Mouse (Mus musculus) forebrain, embryonic 15.5 days (tissue): ENCODE data around the gene Vps26c. TPM values are rescaled to one million over a fixed set of nuclear protein-coding genes. Genes with fewer than 3 reads are reported as not detected.

Source experiments
- ATAC-seq: fragments of 200-750 bp; cut with Nextera tagmentation; replicated peaks from 2 replicates; pipeline ENCODE4 v1.8.0; 2017; ENCODE audit warnings: mild to moderate bottlenecking, moderate TSS enrichment, moderate library complexity
- H3K27ac ChIP-seq: fragments of 300-500 bp; sonication (generic); replicated peaks from 2 replicates; pipeline ENCODE4 v1.5.1; 2015; ENCODE audit warnings: mild to moderate bottlenecking, inconsistent platforms
- H3K27me3 ChIP-seq: fragments of 300-500 bp; sonication (generic); 2 replicates; pipeline ENCODE4 v1.6.1; 2015; ENCODE audit warnings: inconsistent platforms
- H3K36me3 ChIP-seq: fragments of 300-500 bp; sonication (generic); 2 replicates; pipeline ENCODE4 v1.6.1; 2015; ENCODE audit warnings: mild to moderate bottlenecking, inconsistent platforms
- H3K4me1 ChIP-seq: fragments of 300-500 bp; sonication (generic); 2 replicates; pipeline ENCODE4 v1.6.1; 2015; ENCODE audit warnings: inconsistent platforms
- H3K4me2 ChIP-seq: fragments of 300-500 bp; sonication (generic); replicated peaks from 2 replicates; pipeline ENCODE4 v1.6.1; 2015; ENCODE audit warnings: mild to moderate bottlenecking, inconsistent platforms
- H3K4me3 ChIP-seq: fragments of 300-500 bp; sonication (generic); 2 replicates; pipeline ENCODE4 v1.5.1; 2015; ENCODE audit warnings: mild to moderate bottlenecking, inconsistent platforms
- H3K9ac ChIP-seq: fragments of 300-500 bp; sonication (generic); replicated peaks from 2 replicates; pipeline ENCODE4 v1.6.1; 2015; ENCODE audit warnings: mild to moderate bottlenecking, inconsistent platforms
- H3K9me3 ChIP-seq: fragments of 300-500 bp; sonication (generic); 2 replicates; pipeline ENCODE4 v1.6.1; 2016; ENCODE audit warnings: inconsistent platforms
- WGBS: fragments of 180-500 bp; shearing (Covaris S2); methylation state at CpG from one replicate; pipeline ENCODE4 v1.1.7; 2015; ENCODE audit warnings: mixed read lengths; 5-methylcytosine and 5-hydroxymethylcytosine counted together
- polyA plus RNA-seq: library from polyadenylated mRNA; unstranded; fragments of >200 nt; fragmentation: Nextera tagmentation; extraction: Ambion mirVana; gene quantifications from 2 replicates; pipeline ENCODE4 v1.2.1, GENCODE M21; 2015

Vps26c gene
- polyA plus RNA-seq, result 76.1 and 78.8 TPM in 2 replicates

- Histone ChIP-seq H3K36me3 (no peaks in the 10 kb centered on the region), H3K9me3 (no peaks in the 10 kb centered on the region), H3K27me3 (no peaks in the 10 kb centered on the region), H3K4me3 (peak within 1 kb of the TSS; percentile 95), H3K4me1 (peaks cover 30% of the 10 kb centered on the region), H3K4me2 (peak within 1 kb of the TSS; percentile 79), H3K9ac (peak within 1 kb of the TSS; percentile 87), H3K27ac (peak within 1 kb of the TSS; percentile 97)
- peak; percentile 92 for ATAC-seq
- under 1% methylated on average over 93 of the region's 93 CpGs for whole genome bisulfite sequencing
These were observed at the start of gene Vps26c for GRCm38 (mm10) chr16:94526344-94527151. Gene Vps26c, minus strand, starts transcription at chr16:94526830.

- H3K9ac ChIP-seq, result no peak overlapping the region
- H3K9me3 ChIP-seq, result no peaks in the 10 kb centered on the region
- ATAC-seq, result no peak
- no peak overlapping the region for H3K4me2 ChIP-seq
- no peaks in the 10 kb centered on the region for H3K27me3 ChIP-seq
- WGBS, result 84% methylated on average over 5 of the region's 5 CpGs
- H3K36me3 ChIP-seq, result no peaks in the 10 kb centered on the region
- no peak overlapping the region for H3K27ac ChIP-seq
- peaks cover 68% of the 10 kb centered on the region for H3K4me1 ChIP-seq
- H3K4me3 ChIP-seq, result no peak overlapping the region
These were observed 49.1 kb upstream of the Vps26c start for GRCm38 (mm10) chr16:94575757-94576156.

DNA sequence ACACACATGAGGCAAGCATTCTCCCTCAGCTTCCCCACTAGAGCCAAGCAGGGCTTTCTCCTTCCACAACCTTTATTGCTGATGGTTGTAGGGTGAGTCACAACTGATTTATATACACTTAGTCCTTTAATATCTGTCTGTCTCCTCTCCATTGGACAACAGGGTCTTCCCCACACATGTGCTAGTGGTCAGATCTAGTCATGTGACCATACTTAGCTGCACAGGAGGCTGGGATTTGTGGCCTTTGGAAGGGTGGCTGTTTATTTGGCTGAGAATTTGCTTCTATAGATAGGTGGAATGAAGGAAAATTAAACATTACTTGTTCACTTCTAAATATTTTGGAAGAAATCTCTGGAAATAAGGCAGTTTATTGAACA is 48.1 kb upstream of the Vps26c start:
- no peak overlapping the region for H3K9ac ChIP-seq
- H3K4me3 ChIP-seq, result no peak overlapping the region
- no peak overlapping the region for H3K27ac ChIP-seq
- no peak overlapping the region for H3K4me2 ChIP-seq
- no peaks in the 10 kb centered on the region for H3K9me3 ChIP-seq
- ATAC-seq, result no peak
- no peaks in the 10 kb centered on the region for H3K27me3 ChIP-seq
- H3K36me3 ChIP-seq, result no peaks in the 10 kb centered on the region
- peaks cover 66% of the 10 kb centered on the region for H3K4me1 ChIP-seq

GRCm38 (mm10) chr16:94574025-94574717 is 47.5 kb upstream of the Vps26c start:
- WGBS, result 86% methylated on average over 3 of the region's 3 CpGs
- Histone ChIP-seq H3K9me3 (no peaks in the 10 kb centered on the region), H3K4me3 (no peak overlapping the region), H3K36me3 (no peaks in the 10 kb centered on the region), H3K4me2 (no peak overlapping the region), H3K27me3 (no peaks in the 10 kb centered on the region), H3K4me1 (peaks cover 64% of the 10 kb centered on the region), H3K9ac (no peak overlapping the region), H3K27ac (no peak overlapping the region)
- no peak for ATAC-seq

- ATAC-seq, result no peak
These were observed 45.8 kb upstream of the Vps26c start for GRCm38 (mm10) chr16:94572422-94572821.

GRCm38 (mm10) chr16:94571111-94571993 is 44.7 kb upstream of the Vps26c start:
- ATAC-seq, result no peak
- H3K9me3 ChIP-seq, result no peaks in the 10 kb centered on the region
- WGBS, result 24% methylated on average over 10 of the region's 10 CpGs
- peaks cover 46% of the 10 kb centered on the region for H3K4me1 ChIP-seq
- H3K36me3 ChIP-seq, result no peaks in the 10 kb centered on the region
- H3K4me3 ChIP-seq, result peak overlapping the region; percentile 89
- peak overlapping the region; percentile 95 for H3K9ac ChIP-seq
- peak overlapping the region; percentile 100 for H3K27ac ChIP-seq
- peak overlapping the region; percentile 55 for H3K4me2 ChIP-seq
- H3K27me3 ChIP-seq, result no peaks in the 10 kb centered on the region

More at GRCm38 (mm10) chr16:94572422-94572821, 45.8 kb upstream of the Vps26c start:
- Histone ChIP-seq H3K4me2 (peak overlapping the region; percentile 38), H3K27me3 (no peaks in the 10 kb centered on the region), H3K9ac (no peak overlapping the region), H3K9me3 (no peaks in the 10 kb centered on the region), H3K36me3 (no peaks in the 10 kb centered on the region), H3K4me1 (peaks cover 54% of the 10 kb centered on the region), H3K27ac (0 out of 2 replicates have a peak overlapping the region, but pooled peaks have one; percentile 11), H3K4me3 (peak overlapping the region; percentile 18)
- 34% methylated on average over 2 of the region's 2 CpGs for WGBS

DNA sequence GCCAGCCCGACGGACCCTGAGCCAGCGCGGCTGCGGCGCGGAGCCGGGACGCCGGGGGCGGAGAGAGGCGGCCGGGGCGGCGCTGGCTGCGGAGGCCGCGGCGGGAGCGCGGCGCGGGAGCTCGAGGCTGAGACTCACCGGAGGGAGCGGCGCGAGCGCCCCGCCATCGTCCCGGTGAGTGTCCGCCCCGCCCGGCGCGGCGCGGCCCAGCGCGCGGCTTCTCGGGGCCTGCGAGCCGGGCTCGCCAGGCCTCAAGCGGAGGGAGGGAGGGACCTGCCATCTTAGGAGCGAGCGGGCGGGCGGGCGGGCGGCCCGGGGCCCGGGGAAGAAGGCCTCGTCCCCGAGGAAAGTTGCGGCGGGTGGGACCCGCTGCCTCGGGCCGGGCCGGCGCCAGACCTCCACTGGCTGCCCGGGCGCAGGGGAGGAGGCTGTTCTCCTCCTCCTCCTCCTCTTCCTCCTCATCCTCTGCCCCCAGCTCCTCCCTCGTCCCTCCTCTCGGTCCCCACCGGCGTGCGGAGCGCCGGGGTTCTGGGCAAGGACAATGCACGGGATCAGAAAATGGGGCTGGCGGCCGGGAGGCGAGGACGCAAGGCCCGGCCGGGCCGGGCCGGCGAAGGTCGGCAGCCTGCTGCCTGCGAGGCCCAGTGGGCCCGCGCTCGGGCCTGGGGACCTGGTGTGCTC is 43.9 kb upstream of the Vps26c start:
- Histone ChIP-seq H3K4me1 (peaks cover 37% of the 10 kb centered on the region), H3K4me3 (peak overlapping the region; percentile 89), H3K9ac (peak overlapping the region; percentile 95), H3K27ac (peak overlapping the region; percentile 100), H3K36me3 (no peaks in the 10 kb centered on the region), H3K27me3 (no peaks in the 10 kb centered on the region), H3K4me2 (peak overlapping the region; percentile 55), H3K9me3 (no peaks in the 10 kb centered on the region)
- ATAC-seq, result peak; percentile 21; the same call in 1 of the 2 replicates
- 0% methylated on average over 67 of the region's 88 CpGs for WGBS

DNA sequence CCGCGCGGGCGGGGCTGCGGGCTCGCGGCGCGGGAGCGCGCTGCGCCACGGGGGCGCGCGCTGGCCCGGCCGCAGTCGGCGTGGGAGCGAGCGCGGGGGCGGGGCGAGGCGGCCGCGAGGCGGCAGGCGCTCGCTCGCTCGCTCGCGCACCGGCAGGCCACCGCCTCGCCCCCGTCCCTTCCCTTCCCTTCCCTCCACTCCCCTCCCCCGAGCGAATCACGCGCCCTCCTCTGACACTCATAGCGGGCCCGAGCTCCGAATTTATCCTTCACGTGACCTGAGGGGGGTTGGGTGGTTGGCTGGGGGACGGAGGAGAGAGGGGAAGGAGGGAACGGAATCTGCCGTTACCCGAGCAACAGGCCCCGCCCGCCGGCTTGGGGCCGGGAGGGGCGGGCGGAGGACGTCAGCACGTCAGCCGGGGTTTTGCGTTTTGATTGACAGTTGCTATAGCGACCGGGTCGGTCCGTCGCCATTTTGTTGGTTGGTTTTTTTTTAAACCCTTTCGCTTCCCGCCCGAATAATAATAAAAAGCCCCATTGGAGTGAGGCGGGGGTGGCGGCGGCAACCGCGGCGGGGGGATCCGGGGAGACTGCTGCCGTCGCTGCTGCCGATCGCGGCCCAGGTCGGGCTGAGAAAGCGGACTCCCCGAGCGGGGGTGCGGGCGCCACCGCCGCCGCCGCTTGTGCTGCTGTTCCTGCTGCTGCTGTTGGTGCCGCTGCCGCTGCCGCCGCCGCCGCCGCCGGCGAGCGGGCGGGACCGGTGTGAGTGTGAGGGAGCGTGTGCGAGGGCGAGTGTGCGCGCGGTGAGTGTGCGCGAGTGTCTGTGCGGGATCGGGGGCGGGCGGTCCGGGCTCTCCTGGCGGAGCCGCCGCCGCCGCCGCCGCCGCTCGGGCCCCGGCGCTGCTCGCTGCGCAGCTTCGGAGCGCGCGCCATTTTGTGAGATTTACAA is 42.9 kb upstream of the Vps26c start, which contains the start of gene Dyrk1a:
Gene Dyrk1a (plus strand): TSS at position 782 of the 948 bp plus-strand sequence.
- WGBS, result under 1% methylated on average over 111 of the region's 133 CpGs
- peak within 1 kb of the TSS; percentile 55 for H3K4me2 ChIP-seq
- no peaks in the 10 kb centered on the region for H3K9me3 ChIP-seq
- peaks cover 31% of the 10 kb centered on the region for H3K4me1 ChIP-seq
- peak within 1 kb of the TSS; percentile 89 for H3K4me3 ChIP-seq
- H3K9ac ChIP-seq, result peak within 1 kb of the TSS; percentile 95
- H3K36me3 ChIP-seq, result no peaks in the 10 kb centered on the region
- H3K27ac ChIP-seq, result peak within 1 kb of the TSS; percentile 100
- no peaks in the 10 kb centered on the region for H3K27me3 ChIP-seq
- ATAC-seq, result peak; percentile 91

GRCm38 (mm10) chr16:94568335-94569228 is 42.0 kb upstream of the Vps26c start:
- peak overlapping the region; percentile 100 for H3K27ac ChIP-seq
- ATAC-seq, result peak; percentile 64
- H3K27me3 ChIP-seq, result no peaks in the 10 kb centered on the region
- peak overlapping the region; percentile 49 for H3K4me2 ChIP-seq
- peak overlapping the region; percentile 63 for H3K9ac ChIP-seq
- peak overlapping the region; percentile 89 for H3K4me3 ChIP-seq
- H3K4me1 ChIP-seq, result peaks cover 22% of the 10 kb centered on the region
- no peaks in the 10 kb centered on the region for H3K36me3 ChIP-seq
- 1% methylated on average over 53 of the region's 53 CpGs for WGBS
- H3K9me3 ChIP-seq, result no peaks in the 10 kb centered on the region

GRCm38 (mm10) chr16:94567751-94568150 is 41.1 kb upstream of the Vps26c start:
- H3K4me3 ChIP-seq, result no peak overlapping the region
- H3K36me3 ChIP-seq, result no peaks in the 10 kb centered on the region
- no peaks in the 10 kb centered on the region for H3K27me3 ChIP-seq
- no peak for ATAC-seq
- peaks cover 14% of the 10 kb centered on the region for H3K4me1 ChIP-seq
- H3K27ac ChIP-seq, result no peak overlapping the region
- WGBS, result 71% methylated on average over 5 of the region's 5 CpGs
- H3K9ac ChIP-seq, result no peak overlapping the region
- H3K9me3 ChIP-seq, result no peaks in the 10 kb centered on the region
- no peak overlapping the region for H3K4me2 ChIP-seq
